Mouse (Mus musculus): ENCODE results near the gene Fgf10.

Fgf10 gene

DNA sequence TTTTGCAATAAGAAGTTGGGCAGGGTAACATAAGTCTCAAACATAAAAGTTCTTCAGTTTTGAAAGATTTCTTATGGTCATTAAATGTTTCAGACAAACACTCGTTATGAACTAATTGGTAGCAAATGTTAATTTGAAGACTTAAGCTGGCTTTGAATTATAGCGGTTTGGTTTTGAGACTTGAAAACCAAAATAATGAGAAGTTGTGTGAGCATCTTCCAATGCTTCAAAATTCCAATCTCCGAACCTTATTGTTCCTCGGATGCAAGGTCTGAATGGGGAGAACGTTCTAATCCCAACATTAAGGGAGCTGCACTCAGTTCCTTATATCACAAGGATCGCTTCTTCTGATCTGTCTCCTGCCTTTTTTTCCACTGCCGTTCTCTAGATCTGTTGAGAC is at the start of gene Fgf10:
Fgf10 (plus strand) TSS at position 301 of the 400 bp plus-strand sequence.
- DNase-seq: no peak

GRCm38 (mm10) chr13:118629661-118630428 is 39.7 kb upstream of the Fgf10 start:
- no peak for DNase-seq

- no peak for DNase-seq
Observed at GRCm38 (mm10) chr13:118631500-118631899, 38.1 kb upstream of the Fgf10 start.

DNA sequence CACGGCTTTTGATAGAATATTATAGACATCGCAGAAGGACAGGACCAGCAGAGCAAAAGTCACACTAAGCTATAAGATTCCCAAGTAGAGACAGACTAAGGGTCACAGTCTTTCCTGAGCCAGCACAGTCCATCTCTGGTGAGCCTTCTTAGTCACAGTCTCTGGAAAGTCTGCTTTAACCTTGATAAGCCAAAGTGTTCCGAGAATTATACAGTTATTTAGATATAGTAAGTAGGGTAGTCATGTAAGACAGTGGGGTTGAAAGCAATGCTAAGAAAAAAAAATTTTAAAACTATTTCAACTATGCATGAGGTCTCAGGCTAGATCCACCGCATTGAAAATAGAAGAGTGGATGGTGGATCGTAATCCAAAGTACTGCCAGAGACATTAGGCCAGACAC is 33.5 kb upstream of the Fgf10 start:
- peak; percentile 8 for DNase-seq

DNA sequence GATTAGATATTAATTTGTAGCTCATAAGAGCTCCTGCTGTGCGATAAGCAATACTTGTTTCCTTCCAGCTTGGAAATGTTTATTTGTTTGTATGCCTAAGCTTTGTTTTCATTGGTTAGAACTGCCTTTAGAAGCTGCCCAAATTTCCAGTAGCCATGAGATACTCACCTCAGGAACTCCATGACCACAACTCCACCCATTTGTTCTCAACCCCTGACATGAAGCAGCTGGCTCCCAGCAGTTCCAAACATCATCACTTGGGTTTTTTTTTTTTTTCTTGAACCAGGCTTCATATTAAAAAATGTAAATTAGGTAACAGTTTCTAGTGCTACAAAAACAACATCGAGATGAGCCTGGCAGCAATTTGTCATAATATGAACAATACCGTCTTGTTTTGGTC is 27.0 kb upstream of the Fgf10 start:
- DNase-seq: peak; percentile 89

GRCm38 (mm10) chr13:118643138-118643537 is 26.5 kb upstream of the Fgf10 start:
- DNase-seq: peak; percentile 24

GRCm38 (mm10) chr13:118656991-118657390 is 12.6 kb upstream of the Fgf10 start:
- DNase-seq: no peak

DNA sequence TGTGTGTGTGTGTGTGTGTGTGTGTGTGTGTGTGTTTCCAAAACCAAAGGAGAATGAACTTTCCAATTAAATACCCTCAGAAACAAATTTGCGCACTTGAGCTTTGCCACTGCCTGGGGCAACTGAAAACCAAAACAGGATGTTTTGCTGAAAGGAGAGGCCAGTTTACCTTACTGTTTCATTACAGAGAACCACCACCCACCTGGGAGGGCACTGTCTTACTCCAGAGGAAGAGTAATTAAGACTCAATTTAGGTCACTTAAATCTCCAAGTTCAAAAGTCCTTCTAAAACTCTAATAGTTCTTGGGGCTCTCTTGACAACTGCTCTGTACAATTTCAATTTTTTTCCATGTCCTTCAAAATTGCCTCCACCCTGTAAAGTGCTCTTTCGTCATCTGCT is 11.6 kb upstream of the Fgf10 start:
- DNase-seq: no peak

DNA sequence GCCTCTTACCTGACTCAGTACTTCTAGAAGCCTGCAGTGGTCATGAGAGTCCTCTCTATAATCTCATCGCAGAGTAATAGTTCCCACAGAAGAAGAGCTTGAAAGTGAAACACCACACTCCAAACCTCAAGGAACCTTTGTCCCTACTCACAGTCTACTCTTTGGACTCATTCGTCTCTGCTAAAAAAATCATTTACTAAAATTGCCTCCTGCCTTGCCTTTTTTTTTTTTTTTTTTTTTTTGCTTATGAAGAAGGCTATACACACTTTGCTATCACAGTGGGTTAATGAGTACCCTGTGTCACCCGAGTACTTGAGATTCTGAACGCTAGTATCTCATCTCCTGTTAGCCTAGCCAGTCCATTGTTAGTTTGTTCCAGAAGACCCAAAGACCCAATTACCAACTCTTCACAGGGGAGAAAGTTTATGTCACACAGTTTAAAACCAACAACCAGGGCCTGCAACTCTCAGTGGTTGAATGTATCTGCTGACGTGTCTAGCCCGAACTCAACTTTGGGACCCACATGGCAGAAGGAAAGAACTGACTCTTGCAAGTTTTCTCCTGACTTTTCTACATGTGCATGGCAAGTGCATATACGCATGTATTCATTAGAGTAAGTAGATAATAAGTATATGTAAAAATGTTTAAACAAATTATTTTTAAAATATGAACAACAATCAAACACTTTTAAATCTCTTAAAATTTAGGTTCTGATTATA is 10.8 kb upstream of the Fgf10 start:
- no peak for DNase-seq

DNA sequence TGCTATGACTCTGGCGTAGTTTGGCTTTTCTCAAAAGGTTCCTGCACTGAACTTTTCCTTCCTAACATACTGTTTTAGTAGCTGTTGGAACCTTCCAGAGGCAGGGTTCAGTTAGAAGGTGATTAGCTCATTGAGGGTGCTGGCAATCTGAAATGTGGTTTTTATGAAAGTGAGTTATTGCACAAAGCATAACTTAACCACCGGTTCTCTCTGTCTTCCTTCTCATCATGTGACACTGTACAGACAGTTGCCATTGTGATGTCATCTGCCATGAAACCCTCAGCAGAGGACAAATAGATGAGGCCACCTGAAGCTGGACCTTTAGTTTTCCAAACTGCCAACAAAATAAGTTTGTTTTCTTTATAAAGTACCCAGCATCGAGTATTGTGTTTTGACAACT is 7.9 kb upstream of the Fgf10 start:
- DNase-seq: no peak

- no peak for DNase-seq
Observed at GRCm38 (mm10) chr13:118664901-118665300, 4.7 kb upstream of the Fgf10 start.

- DNase-seq: no peak
Observed at GRCm38 (mm10) chr13:118679228-118679627, 9.6 kb downstream of the Fgf10 start.

- no peak for DNase-seq
Observed at GRCm38 (mm10) chr13:118693049-118693448, 23.5 kb downstream of the Fgf10 start.

DNA sequence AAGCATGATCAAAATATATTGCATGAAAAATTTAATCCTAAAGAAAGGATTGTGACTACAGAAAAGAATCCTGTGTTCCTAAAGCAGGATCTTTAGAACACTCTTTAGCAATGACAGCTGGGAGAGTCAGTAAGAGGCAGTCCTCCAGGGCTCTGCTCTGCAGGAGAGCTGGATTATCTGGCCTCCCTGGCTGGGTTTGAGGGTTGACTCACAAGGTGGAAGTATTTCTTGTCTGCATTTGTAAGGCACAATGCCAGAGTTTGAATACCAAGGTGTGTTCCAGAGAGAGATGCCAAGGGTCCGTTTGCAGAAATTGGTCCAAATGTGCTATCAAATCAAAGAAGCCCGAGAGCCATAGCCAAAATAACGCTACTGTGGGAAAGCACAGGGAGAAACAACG is 25.5 kb downstream of the Fgf10 start:
- DNase-seq: no peak

DNA sequence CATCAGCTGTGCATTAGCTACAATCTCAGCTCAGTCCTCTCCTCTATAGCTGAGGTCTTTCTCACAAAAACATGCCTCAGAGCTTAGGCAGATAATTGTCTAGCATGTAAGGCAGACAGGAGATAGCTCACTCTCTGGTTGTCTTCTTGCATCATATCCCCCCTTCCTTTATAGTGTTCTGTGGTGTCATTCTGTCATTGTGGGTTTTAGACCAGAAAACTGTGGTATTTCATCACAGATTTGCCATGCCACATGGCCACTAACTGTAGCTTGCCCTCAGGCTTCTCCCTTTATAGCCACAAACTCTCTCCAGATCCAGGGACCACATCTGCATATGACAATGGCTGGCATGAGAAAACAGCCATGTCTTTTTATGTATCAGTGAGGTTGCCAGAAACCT is 34.1 kb downstream of the Fgf10 start:
- DNase-seq: no peak

- DNase-seq: no peak
Observed at GRCm38 (mm10) chr13:118705716-118706115, 36.1 kb downstream of the Fgf10 start.

GRCm38 (mm10) chr13:118709912-118710311 is 40.3 kb downstream of the Fgf10 start:
- no peak for DNase-seq

DNA sequence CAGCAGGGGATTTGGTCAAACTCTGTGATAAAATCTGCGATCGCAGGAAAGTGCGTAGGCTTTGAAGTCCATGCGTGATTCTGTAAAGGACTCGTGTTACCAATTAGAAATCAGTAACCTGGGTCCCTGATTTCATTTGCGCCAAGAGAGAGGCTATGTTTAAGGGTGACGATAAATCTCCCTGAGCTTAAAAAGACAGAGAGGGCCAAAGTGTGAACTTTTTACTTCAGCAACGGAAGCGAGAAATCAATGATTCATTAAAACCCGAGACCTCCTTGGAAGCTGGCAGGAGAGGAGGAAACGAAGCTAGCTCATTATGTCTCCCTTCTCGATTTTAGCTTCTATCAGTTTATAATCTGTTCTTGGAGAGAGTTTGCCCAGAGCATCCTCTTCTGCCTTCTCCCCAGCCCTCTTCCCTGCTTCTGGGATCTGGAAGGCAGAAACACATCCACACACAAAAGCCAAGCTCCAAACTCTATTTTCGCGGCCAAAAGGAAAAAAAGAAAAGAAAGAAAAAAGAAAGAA is 44.1 kb downstream of the Fgf10 start:
- no peak for DNase-seq

GRCm38 (mm10) chr13:118714284-118715065 is 44.9 kb downstream of the Fgf10 start:
- peak; percentile 85 for DNase-seq

DNA sequence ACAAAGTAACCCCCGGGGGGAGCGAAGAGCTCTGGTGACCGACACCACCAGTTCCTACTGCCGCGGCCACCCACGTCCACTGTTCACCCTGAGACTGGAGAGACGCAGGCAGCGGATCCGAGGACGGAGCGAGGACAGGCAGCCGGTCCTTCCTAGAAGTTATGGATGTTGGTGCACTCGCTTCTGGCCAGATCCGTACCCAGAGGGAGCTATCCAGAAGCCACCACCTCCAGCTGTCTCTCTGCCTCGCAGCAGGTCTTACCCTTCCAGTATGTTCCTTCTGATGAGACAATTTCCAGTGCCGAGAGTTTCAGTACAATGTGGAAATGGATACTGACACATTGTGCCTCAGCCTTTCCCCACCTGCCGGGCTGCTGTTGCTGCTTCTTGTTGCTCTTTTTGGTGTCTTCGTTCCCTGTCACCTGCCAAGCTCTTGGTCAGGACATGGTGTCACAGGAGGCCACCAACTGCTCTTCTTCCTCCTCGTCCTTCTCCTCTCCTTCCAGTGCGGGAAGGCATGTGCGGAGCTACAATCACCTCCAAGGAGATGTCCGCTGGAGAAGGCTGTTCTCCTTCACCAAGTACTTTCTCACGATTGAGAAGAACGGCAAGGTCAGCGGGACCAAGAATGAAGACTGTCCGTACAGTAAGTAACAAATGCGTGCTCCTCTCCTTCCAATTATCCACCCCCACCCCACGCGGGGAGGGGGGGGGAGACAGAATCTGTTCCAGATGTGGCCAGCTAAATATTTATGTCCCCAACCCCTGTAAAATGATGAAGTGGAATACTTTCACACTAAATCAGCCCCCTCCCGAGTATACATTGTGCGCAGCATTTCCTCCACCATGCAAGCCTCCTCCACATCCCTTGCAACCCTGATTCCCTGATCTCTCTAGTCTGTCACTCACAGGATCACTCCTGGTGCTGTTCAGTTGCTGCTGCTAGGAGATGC is 45.8 kb downstream of the Fgf10 start:
- peak; percentile 84 for DNase-seq

DNA sequence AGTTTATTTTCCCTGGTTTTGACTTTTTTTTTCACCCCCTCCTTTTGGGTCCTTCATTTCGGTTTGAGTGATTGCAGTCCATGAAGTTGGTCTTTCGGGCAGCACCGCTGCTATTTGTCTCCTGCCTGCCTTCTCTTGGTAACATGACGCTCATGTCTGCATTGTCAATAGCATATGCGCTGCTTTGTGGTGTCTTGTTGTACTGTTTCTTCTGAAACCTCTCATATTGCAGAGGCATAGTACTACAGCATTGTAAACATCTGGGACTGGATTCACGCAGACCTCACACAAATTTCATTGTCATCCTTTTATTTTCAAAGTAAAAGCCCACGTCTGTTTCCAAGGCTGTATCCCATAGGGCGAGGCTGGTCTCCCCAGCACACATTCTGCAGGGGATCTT is 46.7 kb downstream of the Fgf10 start:
- DNase-seq: no peak

DNA sequence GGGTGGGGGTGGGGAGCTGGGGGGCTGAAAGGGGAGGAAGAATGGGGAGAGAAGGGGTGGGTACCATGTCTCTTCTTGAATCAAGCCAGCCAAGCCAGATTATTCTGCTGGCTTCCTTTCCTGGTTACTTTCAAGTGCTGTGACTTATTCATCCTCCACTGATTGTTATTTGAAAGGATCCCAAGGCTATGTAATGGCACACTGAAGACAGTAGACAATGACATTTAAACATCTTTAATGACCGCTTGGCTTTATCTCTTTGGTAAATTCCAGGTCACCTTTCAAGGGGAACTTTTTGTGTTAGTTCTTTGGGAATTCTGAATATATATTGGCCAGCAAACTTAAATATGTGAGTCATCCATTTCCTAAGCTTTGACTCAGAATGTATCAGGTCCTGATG is 47.1 kb downstream of the Fgf10 start:
- no peak for DNase-seq
